Mouse (Mus musculus) spleen, adult 2 months (tissue): ENCODE data around the gene Fxr2.

Experiments used
- CTCF ChIP-seq: fragments of 200-500 bp; IDR thresholded peaks from 2 replicates; pipeline ENCODE4 v1.5.1; 2011; ENCODE audit warnings: mild to moderate bottlenecking, inconsistent platforms; ENCODE audit not compliant: insufficient read depth, insufficient read length, insufficient replicate concordance; ENCODE audit errors: extremely low read depth
- POLR2A ChIP-seq: fragments of 200-500 bp; IDR thresholded peaks from 2 replicates; pipeline ENCODE4 v1.6.1; 2011; ENCODE audit warnings: low read depth, low read length, inconsistent platforms

DNA sequence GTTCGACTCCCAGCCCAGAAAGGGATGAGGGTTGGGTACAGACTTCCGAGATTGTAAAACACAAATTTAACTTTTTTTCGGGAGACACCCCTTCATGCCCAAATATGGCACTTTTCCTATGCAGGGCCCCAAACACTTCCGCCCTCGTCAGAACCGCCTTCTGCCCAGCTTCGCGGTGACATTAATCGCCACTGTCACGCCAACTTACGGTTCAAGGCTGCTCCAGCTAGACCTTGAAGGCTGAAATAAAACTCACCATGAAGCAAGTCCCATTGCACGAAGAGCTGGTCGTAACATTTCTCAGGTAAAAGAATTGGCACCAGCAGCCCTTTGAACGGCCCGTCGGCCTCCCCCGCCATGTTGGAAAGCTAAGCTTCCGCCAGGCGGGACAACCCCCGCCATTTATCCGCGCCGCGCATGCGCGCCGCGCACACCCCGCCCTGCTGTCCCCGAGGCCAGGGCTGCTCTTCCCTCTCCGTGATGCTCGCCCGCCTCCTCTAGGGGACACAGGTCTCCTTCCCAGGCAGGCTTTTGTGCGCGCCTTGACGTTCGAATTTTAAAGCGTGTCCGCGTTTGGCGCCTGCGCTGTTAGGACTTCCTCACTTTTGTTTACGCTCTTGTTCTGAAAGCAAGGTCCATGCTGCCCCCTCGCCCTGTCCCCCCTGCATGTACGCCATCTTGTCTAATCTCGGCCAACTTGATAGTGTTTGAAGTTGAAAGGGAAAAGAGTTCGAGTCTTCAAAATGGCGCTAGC, 29.6 kb downstream of the Fxr2 start, which contains the start of gene Mpdu1:
- TF ChIP-seq CTCF = peak; percentile 25; the same call in 1 of the 2 replicates
- peak; percentile 78 for TF ChIP-seq POLR2A
